Mouse (Mus musculus) limb, embryonic 14.5 days (tissue): Measurements from ENCODE around the gene Rdh5. TPM values are rescaled to one million over a fixed set of nuclear protein-coding genes. Genes with fewer than 3 reads are reported as not detected.
A peak's percentile ranks its signal among the peaks of the same experiment; 100 is the strongest.

Experiments
- ATAC-seq: fragments of 200-750 bp; cut with Nextera tagmentation; 2 replicates; pipeline ENCODE4 v1.8.0; 2017; ENCODE audit warnings: low read depth, moderate number of reproducible peaks, moderate TSS enrichment; ENCODE audit not compliant: low FRiP score
- DNase-seq: peaks from one replicate; pipeline ENCODE4 v3.0.0-alpha.2; 2015; ENCODE audit warnings: low spot score
- H3K27ac ChIP-seq: fragments of 300-500 bp; sonication (generic); replicated peaks from 2 replicates; pipeline ENCODE4 v1.5.1; 2014; ENCODE audit warnings: low read depth, mild to moderate bottlenecking, low read length, moderate library complexity, mixed read lengths
- H3K27me3 ChIP-seq: fragments of 300-500 bp; sonication (generic); 2 replicates; pipeline ENCODE4 v1.6.1; 2014; ENCODE audit warnings: low read length, mixed read lengths; ENCODE audit not compliant: control insufficient read depth, insufficient read depth
- H3K36me3 ChIP-seq: fragments of 300-500 bp; sonication (generic); 2 replicates; pipeline ENCODE4 v1.6.1; 2014; ENCODE audit warnings: mild to moderate bottlenecking, low read length, moderate library complexity, mixed read lengths; ENCODE audit not compliant: control insufficient read depth, insufficient read depth
- H3K4me1 ChIP-seq: fragments of 300-500 bp; sonication (generic); 2 replicates; pipeline ENCODE4 v1.6.1; 2014; ENCODE audit warnings: antibody characterized with exemption, low read length, mixed read lengths; ENCODE audit not compliant: control insufficient read depth, insufficient read depth
- H3K4me2 ChIP-seq: fragments of 300-500 bp; sonication (generic); replicated peaks from 2 replicates; pipeline ENCODE4 v1.6.1; 2014; ENCODE audit warnings: low read depth, mild to moderate bottlenecking, low read length, moderate library complexity; ENCODE audit not compliant: severe bottlenecking
- H3K4me3 ChIP-seq: fragments of 300-500 bp; sonication (generic); replicated peaks from 2 replicates; pipeline ENCODE4 v1.5.1; 2014; ENCODE audit warnings: low read length
- H3K9ac ChIP-seq: fragments of 300-500 bp; sonication (generic); 2 replicates; pipeline ENCODE4 v1.6.1; 2014; ENCODE audit warnings: mild to moderate bottlenecking, low read depth, low read length, moderate library complexity; ENCODE audit not compliant: severe bottlenecking
- H3K9me3 ChIP-seq: fragments of 300-500 bp; sonication (generic); 2 replicates; pipeline ENCODE4 v1.6.1; 2016; ENCODE audit warnings: low read length; ENCODE audit not compliant: control insufficient read depth
- POLR2A ChIP-seq: fragments of 200-500 bp; IDR thresholded peaks from 2 replicates; pipeline ENCODE4 v1.8.0; 2012; ENCODE audit warnings: inconsistent platforms, mild to moderate bottlenecking, moderate library complexity, borderline replicate concordance; ENCODE audit not compliant: insufficient read depth, insufficient read length; ENCODE audit errors: extremely low read depth
- WGBS: fragments of 180-500 bp; shearing (Covaris S2); extraction: QIAGEN DNeasy Blood & Tissue Kit; methylation state at CpG from one replicate; pipeline ENCODE4 v1.1.7; 2014; 5-methylcytosine and 5-hydroxymethylcytosine counted together
- polyA plus RNA-seq, 2 experiments: library from polyadenylated mRNA; depleted of rRNA in 1 of 2; stranded (reverse) in 1 of 2; unstranded in 1 of 2; fragments of >200 nt; fragmentation: Nextera tagmentation in 1 of 2; extraction: Ambion mirVana in 1 of 2; gene quantifications; 2 replicates each; pipeline versions ENCODE4 v1.2.1 to v1.2.3; 2012 to 2014

Gene Rdh5
- polyA plus RNA-seq, 2 experiments, result 11.8 to 17.9 TPM

GRCm38 (mm10) chr10:128921251-128921650, 1.4 kb downstream of the Rdh5 start:
- no peak for ATAC-seq
- no peak for TF ChIP-seq POLR2A
- Histone ChIP-seq H3K9me3 (no peaks in the 10 kb centered on the region), H3K27ac (no peak overlapping the region), H3K27me3 (no peaks in the 10 kb centered on the region), H3K4me3 (no peak overlapping the region), H3K4me1 (peaks cover 22% of the 10 kb centered on the region), H3K36me3 (peaks cover 25% of the 10 kb centered on the region), H3K4me2 (no peak overlapping the region), H3K9ac (no peak overlapping the region)
- no peak for DNase-seq
- WGBS, result 77% methylated on average over 1 of the region's 1 CpGs

DNA sequence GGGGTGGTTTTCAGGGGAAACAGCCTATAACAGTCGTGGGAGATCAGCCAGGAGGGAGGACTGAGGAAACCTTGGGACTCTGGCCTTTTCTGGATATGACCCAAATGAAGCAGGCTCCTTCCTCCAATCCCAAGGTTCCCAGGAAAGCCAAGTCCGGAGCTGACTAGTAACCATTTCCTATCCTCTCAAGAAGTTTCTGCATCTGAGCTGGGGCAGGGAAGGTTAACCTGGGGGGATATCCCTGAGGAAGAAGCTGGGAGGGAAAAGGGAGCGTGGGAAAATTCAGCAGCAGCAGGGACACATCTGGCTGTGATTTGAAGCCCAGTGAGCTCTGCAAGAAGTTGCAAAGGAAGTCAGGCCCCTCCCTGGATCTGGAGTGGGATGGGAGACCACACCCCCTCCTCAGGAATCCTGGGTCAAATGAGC, 1.9 kb downstream of the Rdh5 start:
- H3K9me3 ChIP-seq, result no peaks in the 10 kb centered on the region
- ATAC-seq (no peak; the same call in 1 of the 2 replicates), DNase-seq (peak; percentile 58)
- peaks cover 22% of the 10 kb centered on the region for H3K4me1 ChIP-seq
- H3K27me3 ChIP-seq, result no peaks in the 10 kb centered on the region
- no peak overlapping the region for H3K9ac ChIP-seq
- H3K4me2 ChIP-seq, result no peak overlapping the region
- peaks cover 29% of the 10 kb centered on the region for H3K36me3 ChIP-seq
- no peak for TF ChIP-seq POLR2A
- 0 out of 2 replicates have a peak overlapping the region, but pooled peaks have one; percentile 13 for H3K27ac ChIP-seq
- H3K4me3 ChIP-seq, result no peak overlapping the region
- 26% methylated on average over 3 of the region's 3 CpGs for WGBS

DNA sequence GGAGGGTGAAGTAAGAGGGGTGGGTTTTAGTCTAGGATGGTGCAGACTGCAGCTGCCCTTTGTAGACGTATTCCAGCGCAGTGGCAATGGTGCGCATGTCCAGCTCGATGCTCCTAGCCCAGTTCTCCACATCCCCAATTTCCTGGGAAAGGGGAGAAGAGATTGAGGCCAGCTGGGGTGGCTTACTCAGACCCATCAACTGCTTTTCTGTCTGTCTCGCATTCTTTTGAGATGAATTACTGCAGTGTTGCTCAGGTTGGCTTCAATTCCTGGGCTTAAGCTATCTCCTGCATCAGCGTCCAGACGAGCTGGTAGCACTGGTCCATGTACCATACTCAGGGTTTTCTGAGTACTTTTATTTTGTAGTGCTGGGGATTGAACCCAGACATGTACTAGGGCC, 2.7 kb downstream of the Rdh5 start:
- Histone ChIP-seq H3K4me2 (no peak overlapping the region), H3K27me3 (no peaks in the 10 kb centered on the region), H3K9ac (no peak overlapping the region), H3K9me3 (no peaks in the 10 kb centered on the region), H3K4me3 (no peak overlapping the region), H3K27ac (no peak overlapping the region), H3K4me1 (peaks cover 22% of the 10 kb centered on the region), H3K36me3 (peaks cover 35% of the 10 kb centered on the region)
- ATAC-seq, result no peak
- no peak for DNase-seq
- WGBS, result 76% methylated on average over 7 of the region's 7 CpGs
- no peak for TF ChIP-seq POLR2A

- Histone ChIP-seq H3K4me3 (no peak overlapping the region), H3K27me3 (no peaks in the 10 kb centered on the region), H3K36me3 (peaks cover 42% of the 10 kb centered on the region), H3K4me1 (peaks cover 21% of the 10 kb centered on the region), H3K4me2 (no peak overlapping the region), H3K9ac (0 out of 2 replicates have a peak overlapping the region, but pooled peaks have one; percentile 17), H3K9me3 (no peaks in the 10 kb centered on the region), H3K27ac (no peak overlapping the region)
- no peak for DNase-seq
- TF ChIP-seq POLR2A, result no peak
- WGBS, result 39% methylated on average over 6 of the region's 6 CpGs
- no peak for ATAC-seq
Measured at GRCm38 (mm10) chr10:128919203-128919631, 3.5 kb downstream of the Rdh5 start.

DNA sequence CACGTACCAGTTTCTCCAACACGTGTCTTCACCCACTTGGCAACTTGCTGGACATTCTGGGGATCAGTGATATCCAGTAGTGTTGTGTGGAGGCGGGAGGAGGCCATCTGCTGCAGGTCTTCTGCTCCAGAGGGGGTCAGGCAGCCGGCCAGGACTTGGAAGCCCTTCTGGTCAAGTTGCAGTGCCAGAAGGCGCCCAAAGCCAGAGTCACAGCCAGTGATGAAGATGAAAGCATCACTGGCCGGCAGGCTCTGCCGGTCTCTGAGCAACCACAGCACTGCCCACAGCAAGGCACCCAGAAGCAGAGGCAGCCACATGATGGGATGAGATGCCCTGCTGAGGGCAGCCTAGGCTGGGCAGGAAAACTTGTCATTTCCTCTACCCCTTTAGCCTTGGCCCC, 4.4 kb downstream of the Rdh5 start:
- no peak for DNase-seq
- WGBS, result 83% methylated on average over 7 of the region's 7 CpGs
- Histone ChIP-seq H3K4me1 (peaks cover 21% of the 10 kb centered on the region), H3K9ac (no peak overlapping the region), H3K27me3 (no peaks in the 10 kb centered on the region), H3K9me3 (no peaks in the 10 kb centered on the region), H3K4me3 (no peak overlapping the region), H3K36me3 (peaks cover 52% of the 10 kb centered on the region), H3K27ac (no peak overlapping the region), H3K4me2 (no peak overlapping the region)
- no peak for TF ChIP-seq POLR2A
- no peak for ATAC-seq

- Histone ChIP-seq H3K36me3 (peaks cover 58% of the 10 kb centered on the region), H3K27me3 (no peaks in the 10 kb centered on the region)
Measured at GRCm38 (mm10) chr10:128917400-128917799, 5.3 kb downstream of the Rdh5 start.

More at GRCm38 (mm10) chr10:128917400-128917799, 5.3 kb downstream of the Rdh5 start:
- TF ChIP-seq POLR2A, result no peak
- Histone ChIP-seq H3K9me3 (no peaks in the 10 kb centered on the region), H3K4me1 (peaks cover 21% of the 10 kb centered on the region), H3K27ac (no peak overlapping the region), H3K9ac (no peak overlapping the region), H3K4me2 (no peak overlapping the region), H3K4me3 (no peak overlapping the region)
- DNase-seq, result no peak
- ATAC-seq, result no peak
- 92% methylated on average over 6 of the region's 6 CpGs for WGBS
